Mouse (Mus musculus) midbrain, postnatal 0 days (tissue): ENCODE results near the gene Olfr132. TPM values are rescaled to one million over a fixed set of nuclear protein-coding genes. Genes with fewer than 3 reads are reported as not detected.
A peak's percentile ranks its signal among the peaks of the same experiment; 100 is the strongest.
"Not testable (repeated sequence)": the region's sequence is repeated elsewhere in the genome, so short reads cannot be mapped to it uniquely, and the experiment has no call there.

Experiments
- ATAC-seq: fragments of 200-750 bp; cut with Nextera tagmentation; 2 replicates; pipeline ENCODE4 v1.8.0; 2017; ENCODE audit warnings: moderate number of reproducible peaks, mild to moderate bottlenecking, moderate TSS enrichment, moderate library complexity; ENCODE audit not compliant: low FRiP score
- DNase-seq: peaks from one replicate; pipeline ENCODE4 v3.0.0-alpha.2; 2015; ENCODE audit warnings: low spot score
- H3K27ac ChIP-seq: fragments of 300-500 bp; sonication (generic); 2 replicates; pipeline ENCODE4 v1.5.1; 2014; ENCODE audit warnings: low read depth, mild to moderate bottlenecking, low read length, mixed read lengths
- H3K27me3 ChIP-seq: fragments of 300-500 bp; sonication (generic); 2 replicates; pipeline ENCODE4 v1.6.1; 2014; ENCODE audit warnings: low read length, control low read depth, mixed read lengths; ENCODE audit not compliant: insufficient read depth
- H3K36me3 ChIP-seq: fragments of 300-500 bp; sonication (generic); 2 replicates; pipeline ENCODE4 v1.6.1; 2014; ENCODE audit warnings: low read length, control low read depth, mixed read lengths; ENCODE audit not compliant: insufficient read depth
- H3K4me1 ChIP-seq: fragments of 300-500 bp; sonication (generic); 2 replicates; pipeline ENCODE4 v1.6.1; 2014; ENCODE audit warnings: mild to moderate bottlenecking, control low read depth, antibody characterized with exemption, low read length, mixed read lengths; ENCODE audit not compliant: insufficient read depth
- H3K4me2 ChIP-seq: fragments of 300-500 bp; sonication (generic); 2 replicates; pipeline ENCODE4 v1.6.1; 2014; ENCODE audit warnings: low read depth, mild to moderate bottlenecking, low read length, mixed read lengths; ENCODE audit not compliant: poor library complexity, severe bottlenecking
- H3K4me3 ChIP-seq: fragments of 300-500 bp; sonication (generic); 2 replicates; pipeline ENCODE4 v1.5.1; 2014; ENCODE audit warnings: low read depth, mild to moderate bottlenecking, low read length, moderate library complexity
- H3K9ac ChIP-seq: fragments of 300-500 bp; sonication (generic); replicated peaks from 2 replicates; pipeline ENCODE4 v1.6.1; 2014; ENCODE audit warnings: mild to moderate bottlenecking, low read length, moderate library complexity, mixed read lengths; ENCODE audit not compliant: poor library complexity, severe bottlenecking
- H3K9me3 ChIP-seq: fragments of 300-500 bp; sonication (generic); 2 replicates; pipeline ENCODE4 v1.6.1; 2016; ENCODE audit warnings: low read length, control low read depth
- CTCF ChIP-seq: IDR thresholded peaks from 2 replicates; pipeline ENCODE4 v1.5.1; 2016; ENCODE audit warnings: antibody characterized with exemption, mild to moderate bottlenecking
- WGBS: fragments of 180-500 bp; shearing (Covaris S2); extraction: QIAGEN DNeasy Blood & Tissue Kit; methylation state at CpG from one replicate; pipeline ENCODE4 v1.1.7; 2014; 5-methylcytosine and 5-hydroxymethylcytosine counted together
- polyA plus RNA-seq: library from polyadenylated mRNA; unstranded; fragments of >200 nt; fragmentation: Nextera tagmentation; extraction: Ambion mirVana; gene quantifications from 2 replicates; pipeline ENCODE4 v1.2.1, GENCODE M21; 2015
- total RNA-seq: library from RNA; depleted of rRNA; stranded (reverse); fragments of >200 nt; gene quantifications from 2 replicates; pipeline ENCODE4 v1.2.3, GENCODE M21; 2014; rRNA removed

Gene Olfr132
- not detected in 2 replicates for total RNA-seq
- not detected in 2 replicates for polyA plus RNA-seq

DNA sequence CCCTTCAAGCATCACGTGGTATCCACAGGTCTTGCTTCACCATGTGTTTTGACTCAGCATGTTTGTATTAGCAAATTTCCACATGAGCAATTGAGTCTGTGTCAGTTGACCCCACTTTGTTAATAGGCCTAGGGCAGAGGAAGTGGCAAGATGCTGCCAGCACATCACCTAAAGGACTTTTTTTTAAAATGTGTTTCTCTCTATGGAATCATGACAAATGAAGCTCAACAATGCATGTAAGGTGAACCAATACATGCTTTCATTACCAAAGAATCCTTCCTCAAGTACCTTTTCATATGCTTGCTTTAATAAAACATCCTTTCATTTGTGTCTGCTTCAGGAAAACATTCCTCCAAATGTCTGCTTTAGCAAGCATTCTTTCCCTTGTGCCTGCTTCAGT lies at the start of gene Olfr132:
Olfr132 (minus strand) TSS at position 101 of the 400 bp plus-strand sequence.
- no peaks in the 10 kb centered on the region for H3K9me3 ChIP-seq
- no peak within 1 kb of the TSS for H3K27ac ChIP-seq
- H3K4me1 ChIP-seq, result no peaks in the 10 kb centered on the region
- DNase-seq (no peak), ATAC-seq (no peak)
- no peak for TF ChIP-seq CTCF
- H3K4me2 ChIP-seq, result no peak within 1 kb of the TSS
- no peaks in the 10 kb centered on the region for H3K27me3 ChIP-seq
- no peak within 1 kb of the TSS for H3K9ac ChIP-seq
- no peak within 1 kb of the TSS for H3K4me3 ChIP-seq
- 80% methylated on average over 1 of the region's 1 CpGs for WGBS
- H3K36me3 ChIP-seq, result no peaks in the 10 kb centered on the region

DNA sequence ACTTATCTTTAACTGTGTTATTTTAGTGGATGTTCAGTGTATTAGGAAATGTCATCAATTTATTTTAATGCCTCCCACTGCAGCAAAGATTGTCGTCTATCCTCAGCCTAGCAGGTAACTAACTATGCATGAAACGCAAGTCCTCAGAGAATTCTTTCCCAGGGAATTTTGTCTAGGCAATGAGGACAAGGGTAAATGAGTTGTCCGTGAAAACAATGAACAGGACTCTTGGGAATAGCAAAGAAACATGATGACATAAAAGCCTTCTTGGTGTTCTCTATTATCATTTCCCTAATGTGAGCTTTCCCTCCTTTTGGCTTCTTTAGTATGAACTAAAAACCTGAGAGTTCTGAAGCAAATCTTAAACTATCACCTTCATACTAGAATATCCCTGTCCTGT lies 36.8 kb upstream of the Olfr132 start, which contains the start of gene Olfr134:
Olfr134 (plus strand) TSS at position 301 of the 400 bp plus-strand sequence.
- no peak for DNase-seq
- Histone ChIP-seq H3K36me3 (no peaks in the 10 kb centered on the region), H3K4me1 (no peaks in the 10 kb centered on the region), H3K4me2 (no peak within 1 kb of the TSS), H3K9me3 (no peaks in the 10 kb centered on the region), H3K27ac (no peak within 1 kb of the TSS), H3K9ac (no peak within 1 kb of the TSS), H3K4me3 (no peak within 1 kb of the TSS), H3K27me3 (no peaks in the 10 kb centered on the region)
- WGBS, result 64% methylated on average over 3 of the region's 3 CpGs
- no peak for ATAC-seq
- no peak for TF ChIP-seq CTCF

DNA sequence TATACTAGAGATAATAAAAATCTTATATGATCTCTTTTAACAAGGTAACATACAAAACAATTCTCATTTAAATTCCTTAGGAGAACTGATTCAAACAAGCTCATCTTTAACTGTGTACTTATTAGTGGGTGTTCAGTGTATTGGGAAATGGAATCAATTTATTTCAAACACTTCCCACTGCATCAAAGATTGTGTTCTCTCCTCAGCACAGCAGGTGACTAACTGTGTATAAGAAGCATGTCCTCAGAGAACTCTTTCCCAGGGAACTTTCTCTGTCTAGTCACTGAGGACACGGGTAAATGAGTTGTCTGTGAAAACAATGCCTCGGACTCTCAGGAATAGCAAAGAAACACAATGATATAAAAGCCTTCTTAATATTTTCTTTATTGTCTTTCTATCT lies 10.7 kb upstream of the Olfr132 start, which contains the start of gene Olfr133:
Olfr133 (plus strand) TSS at position 301 of the 400 bp plus-strand sequence.
- H3K9ac ChIP-seq, result no peak within 1 kb of the TSS
- no peak within 1 kb of the TSS for H3K4me2 ChIP-seq
- 30% methylated on average over 2 of the region's 2 CpGs for WGBS
- no peaks in the 10 kb centered on the region for H3K36me3 ChIP-seq
- H3K27me3 ChIP-seq, result no peaks in the 10 kb centered on the region
- H3K27ac ChIP-seq, result no peak within 1 kb of the TSS
- no peak within 1 kb of the TSS for H3K4me3 ChIP-seq
- no peak for TF ChIP-seq CTCF
- peak; percentile 1 for DNase-seq
- H3K9me3 ChIP-seq, result no peaks in the 10 kb centered on the region
- H3K4me1 ChIP-seq, result no peaks in the 10 kb centered on the region
- ATAC-seq, result no peak

DNA sequence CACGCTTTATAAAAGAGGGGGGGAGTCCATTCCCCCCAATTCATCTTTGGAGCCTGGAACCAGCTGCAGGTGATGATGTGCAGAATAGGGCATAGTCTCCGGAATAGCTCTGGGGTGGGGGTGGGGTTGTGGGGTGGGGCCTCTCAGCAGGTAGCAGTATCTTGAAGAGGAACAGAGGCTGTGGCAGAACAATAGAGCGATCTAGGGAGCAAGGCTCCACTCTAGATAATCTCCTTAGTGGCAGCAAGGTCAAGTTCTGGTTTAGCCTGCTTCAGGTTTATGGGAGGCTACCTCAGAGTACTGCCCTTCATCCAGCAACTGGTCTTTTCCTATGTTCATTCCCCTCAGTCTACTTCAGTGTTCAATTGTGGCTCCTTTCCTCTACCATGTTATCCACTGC lies 9.0 kb downstream of the Olfr132 start:
- not testable (repeated sequence) for H3K27ac ChIP-seq, H3K4me3 ChIP-seq, H3K4me2 ChIP-seq, H3K9ac ChIP-seq, H3K36me3 ChIP-seq, H3K4me1 ChIP-seq, H3K27me3 ChIP-seq, DNase-seq, ATAC-seq, H3K9me3 ChIP-seq
- 48% methylated on average over 3 of the region's 3 CpGs for WGBS

DNA sequence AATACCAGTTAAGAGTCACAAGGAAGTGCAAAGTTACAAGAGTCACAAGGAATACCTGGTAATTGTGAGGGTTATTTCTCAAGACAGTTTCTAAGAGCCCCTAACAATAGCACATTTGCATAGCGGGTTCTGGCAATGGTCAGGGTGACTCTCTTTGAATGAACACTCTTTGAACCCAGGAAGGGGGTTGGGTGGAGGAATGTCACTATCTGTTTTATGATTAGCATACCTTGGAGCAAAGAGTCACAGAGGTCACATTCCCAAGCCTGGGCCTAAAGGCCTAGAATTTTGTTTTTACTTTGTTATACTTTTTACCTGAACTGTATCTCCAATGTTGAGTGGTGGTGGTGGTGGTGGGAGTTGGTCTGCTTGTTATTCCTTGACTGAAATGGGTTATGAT lies 10.1 kb downstream of the Olfr132 start:
- WGBS, result 93% methylated on average over 1 of the region's 1 CpGs
- H3K36me3 ChIP-seq, H3K4me2 ChIP-seq, H3K9ac ChIP-seq, ATAC-seq, H3K4me1 ChIP-seq, DNase-seq, H3K4me3 ChIP-seq, H3K9me3 ChIP-seq, H3K27ac ChIP-seq, H3K27me3 ChIP-seq: not testable (repeated sequence)

DNA sequence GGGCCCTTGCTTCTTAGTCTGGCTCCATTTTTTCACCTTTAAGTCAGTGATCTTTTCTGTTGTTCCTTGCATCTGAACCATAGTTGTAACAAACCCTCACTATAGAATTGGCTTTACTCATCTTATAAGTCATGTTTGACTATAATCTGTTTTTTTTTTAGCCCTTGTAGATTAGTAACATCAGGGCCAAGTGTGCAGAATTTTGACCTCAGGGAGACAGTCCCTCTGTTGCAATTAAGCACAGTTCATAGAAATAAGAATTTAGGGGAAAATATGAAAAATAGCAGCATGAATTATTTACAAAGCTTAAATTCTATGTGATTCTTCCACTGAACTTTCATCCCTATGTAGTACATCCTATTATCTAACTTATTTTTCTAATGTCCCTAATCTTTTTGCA lies 45.7 kb downstream of the Olfr132 start, which contains the start of gene Olfr131:
Olfr131 (minus strand) TSS at position 101 of the 400 bp plus-strand sequence.
- DNase-seq (no peak), ATAC-seq (no peak)
- Histone ChIP-seq H3K9ac (no peak within 1 kb of the TSS), H3K27ac (no peak within 1 kb of the TSS), H3K4me1 (no peaks in the 10 kb centered on the region), H3K36me3 (no peaks in the 10 kb centered on the region), H3K4me3 (no peak within 1 kb of the TSS), H3K4me2 (no peak within 1 kb of the TSS), H3K9me3 (no peaks in the 10 kb centered on the region), H3K27me3 (no peaks in the 10 kb centered on the region)
- TF ChIP-seq CTCF, result no peak
